Mouse (Mus musculus) 3134 (cell line): ENCODE results near the gene Ccl2.

Experiments used
- DNase-seq: peaks from one replicate; pipeline ENCODE4 v3.0.0-alpha.2; 2011; ENCODE audit warnings: low spot score; ENCODE audit not compliant: insufficient read length; ENCODE audit errors: extremely low read depth

Ccl2 gene

GRCm38 (mm10) chr11:82034446-82034845 is 925 bp upstream of the Ccl2 start:
- DNase-seq: peak; percentile 30

GRCm38 (mm10) chr11:82035857-82036256 is 486 bp downstream of the Ccl2 start:
- no peak for DNase-seq

GRCm38 (mm10) chr11:82038535-82038934 is 3.2 kb downstream of the Ccl2 start, which contains the start of gene Gm17268:
TSS of gene Gm17268 (minus strand) at chr11:82038562.
- DNase-seq: no peak

GRCm38 (mm10) chr11:82039132-82039660 is 3.8 kb downstream of the Ccl2 start:
- DNase-seq: peak; percentile 31

- DNase-seq: no peak
Measured at GRCm38 (mm10) chr11:82041671-82042080, 6.3 kb downstream of the Ccl2 start.

- DNase-seq: peak; percentile 53
Measured at GRCm38 (mm10) chr11:82045471-82045870, 10.1 kb downstream of the Ccl2 start, which contains the start of gene Ccl7. TSS of gene Ccl7 (plus strand) at chr11:82045712.

- DNase-seq: peak; percentile 39
Measured at GRCm38 (mm10) chr11:82047746-82048415, 12.5 kb downstream of the Ccl2 start.

GRCm38 (mm10) chr11:82053849-82054248 is 18.5 kb downstream of the Ccl2 start:
- no peak for DNase-seq

- no peak for DNase-seq
Measured at GRCm38 (mm10) chr11:82057646-82058045, 22.3 kb downstream of the Ccl2 start, which contains the start of gene Ccl11. TSS of gene Ccl11 (plus strand) at chr11:82057823.

GRCm38 (mm10) chr11:82062226-82062625 is 26.9 kb downstream of the Ccl2 start:
- no peak for DNase-seq

GRCm38 (mm10) chr11:82063454-82063853 is 28.1 kb downstream of the Ccl2 start:
- DNase-seq: no peak

- peak; percentile 57 for DNase-seq
Measured at GRCm38 (mm10) chr11:82066953-82067571, 31.7 kb downstream of the Ccl2 start.

GRCm38 (mm10) chr11:82071076-82071475 is 35.7 kb downstream of the Ccl2 start:
- no peak for DNase-seq

GRCm38 (mm10) chr11:82072374-82072773 is 37.0 kb downstream of the Ccl2 start:
- DNase-seq: no peak

- DNase-seq: no peak
Measured at GRCm38 (mm10) chr11:82072984-82073383, 37.6 kb downstream of the Ccl2 start.

GRCm38 (mm10) chr11:82073686-82074085 is 38.3 kb downstream of the Ccl2 start:
- DNase-seq: no peak

GRCm38 (mm10) chr11:82077031-82077430 is 41.7 kb downstream of the Ccl2 start:
- DNase-seq: no peak

- DNase-seq: no peak
Measured at GRCm38 (mm10) chr11:82078136-82078730, 42.9 kb downstream of the Ccl2 start.

GRCm38 (mm10) chr11:82080865-82081264 is 45.5 kb downstream of the Ccl2 start:
- DNase-seq: no peak

GRCm38 (mm10) chr11:82084360-82084759 is 49.0 kb downstream of the Ccl2 start:
- no peak for DNase-seq
